ENCODE assay signal across 10 mouse cellular contexts in genomic region chr7:43563300-43563699, GRCm38 (mm10). TPM values are rescaled to one million over a fixed set of nuclear protein-coding genes. Genes with fewer than 3 reads are reported as not detected.
DNase-seq lines count a peak whose midpoint lies in the region; ATAC-seq lines count a peak whose summit lies in the region.
"Had no signal": no experiment of that assay in that cellular context is flagged by ENCODE, and none has a peak within 500 bp of the region (broad histone marks: within the 10 kb centered on the region; RNA-seq: fewer than 3 reads in every experiment).

No protein-coding gene starts in this region.

- no peak overlapping the region for H3K9ac ChIP-seq in kidney, embryonic 14.5 days (ENCODE audit: low read depth, low read length)
- no peak overlapping the region for H3K9ac ChIP-seq in embryonic facial prominence, embryonic 15.5 days
- H3K9ac ChIP-seq in intestine, embryonic 16.5 days (ENCODE audit: low read depth, low read length), result peak overlapping the region; percentile 81; the same call in 1 of the 2 replicates

- ATAC-seq in kidney, embryonic 14.5 days (ENCODE audit: low FRiP score, low TSS enrichment), result no peak
- ATAC-seq in embryonic facial prominence, embryonic 15.5 days (ENCODE audit: insufficient number of reproducible peaks, low FRiP score, low TSS enrichment, low read depth), result no peak
- no peak for ATAC-seq in intestine, embryonic 16.5 days
- peak; percentile 25; the same call in 1 of the 2 replicates for ATAC-seq in monocyte, adult 5-6 weeks (replicated peaks; ENCODE audit: insufficient number of reproducible peaks, low FRiP score, low TSS enrichment, poor library complexity, severe bottlenecking)

- no peak overlapping the region for H3K27ac ChIP-seq in kidney, embryonic 14.5 days (ENCODE audit: low read depth, low read length)
- no peak overlapping the region for H3K27ac ChIP-seq in embryonic facial prominence, embryonic 15.5 days (replicated peaks)
- no peak overlapping the region; the same call in 1 of the 2 replicates for H3K27ac ChIP-seq in intestine, embryonic 16.5 days (ENCODE audit: low read length)

- 64% methylated on average over 6 of the region's 6 CpGs for WGBS in kidney, embryonic 14.5 days
- WGBS in embryonic facial prominence, embryonic 15.5 days, result 43% methylated on average over 6 of the region's 6 CpGs
- 54% methylated on average over 6 of the region's 6 CpGs for WGBS in intestine, embryonic 16.5 days

- peaks cover 19% of the 10 kb centered on the region; the same call in 1 of the 2 replicates for H3K36me3 ChIP-seq in kidney, embryonic 14.5 days (ENCODE audit: control insufficient read depth, insufficient read depth, low read length)
- H3K36me3 ChIP-seq in embryonic facial prominence, embryonic 15.5 days, result peaks cover 26% of the 10 kb centered on the region
- no peaks in the 10 kb centered on the region for H3K36me3 ChIP-seq in intestine, embryonic 16.5 days (ENCODE audit: control insufficient read depth, insufficient read depth, low read length)

- DNase-seq in kidney, postnatal 36 days, result no peak
- no peak for DNase-seq in thymus, postnatal 25 days
- no peak for DNase-seq in urinary bladder, adult 2 months (ENCODE audit: low spot score)
- DNase-seq in gastrocnemius, postnatal 25 days, result no peak

- H3K4me2 ChIP-seq in kidney, embryonic 14.5 days (replicated peaks; ENCODE audit: low read depth, low read length), result peak overlapping the region; percentile 69
- peak overlapping the region; percentile 79 for H3K4me2 ChIP-seq in embryonic facial prominence, embryonic 15.5 days (replicated peaks)
- H3K4me2 ChIP-seq in intestine, embryonic 16.5 days (ENCODE audit: low read depth, low read length), result peak overlapping the region; percentile 71

- H3K27me3 ChIP-seq in kidney, embryonic 14.5 days (ENCODE audit: control insufficient read depth, insufficient read depth, low read length), result no peaks in the 10 kb centered on the region
- no peaks in the 10 kb centered on the region for H3K27me3 ChIP-seq in embryonic facial prominence, embryonic 15.5 days
- no peaks in the 10 kb centered on the region for H3K27me3 ChIP-seq in intestine, embryonic 16.5 days (replicated peaks; ENCODE audit: control insufficient read depth, insufficient read depth, low read length)

- H3K9me3 ChIP-seq in kidney, embryonic 14.5 days (ENCODE audit: control insufficient read depth, low read length), result no peaks in the 10 kb centered on the region
- no peaks in the 10 kb centered on the region for H3K9me3 ChIP-seq in embryonic facial prominence, embryonic 15.5 days (replicated peaks)
- no peaks in the 10 kb centered on the region for H3K9me3 ChIP-seq in intestine, embryonic 16.5 days (ENCODE audit: control insufficient read depth, low read length)

- peak overlapping the region; percentile 78; the same call in 1 of the 2 replicates for H3K4me3 ChIP-seq in kidney, embryonic 14.5 days (ENCODE audit: low read length)
- H3K4me3 ChIP-seq in embryonic facial prominence, embryonic 15.5 days (replicated peaks), result peak overlapping the region; percentile 73
- peak overlapping the region; percentile 66 for H3K4me3 ChIP-seq in intestine, embryonic 16.5 days (ENCODE audit: low read length)

- H3K4me1 ChIP-seq in kidney, embryonic 14.5 days (ENCODE audit: control insufficient read depth, insufficient read depth, low read length), result peaks cover 7% of the 10 kb centered on the region; the same call in 1 of the 2 replicates
- peaks cover 14% of the 10 kb centered on the region for H3K4me1 ChIP-seq in embryonic facial prominence, embryonic 15.5 days
- peaks cover 13% of the 10 kb centered on the region for H3K4me1 ChIP-seq in intestine, embryonic 16.5 days (ENCODE audit: control insufficient read depth, insufficient read depth, low read length)

RNA-seq across cellular contexts. Expression of gene Zfp658, which starts 1.2 kb away (rescaled TPM):
- 2.0 and 4.0 TPM in 2 replicates for polyA plus RNA-seq in kidney, embryonic 14.5 days (2014; fragmentation: Nextera tagmentation; extraction: Ambion mirVana)
- 3.8 and 4.0 TPM in 2 replicates for polyA plus RNA-seq in embryonic facial prominence, embryonic 15.5 days (2015; fragmentation: Nextera tagmentation; extraction: Ambion mirVana)
- polyA plus RNA-seq in intestine, embryonic 16.5 days (2015; fragmentation: Nextera tagmentation; extraction: Ambion mirVana), result 2.2 and 2.4 TPM in 2 replicates
- total RNA-seq in monocyte, adult 5-6 weeks (2017), result 2.2 to 8.1 TPM (median 3.0 TPM) in 3 replicates
- polyA plus RNA-seq in urinary bladder, adult 2 months (2012; rRNA removed), result 4.0 and 4.3 TPM in 2 replicates
- total RNA-seq in gastrocnemius, postnatal 25 days (2021), result under 1 TPM; 0.38 to 0.61 TPM
- polyA plus RNA-seq: erythroblast, embryonic 14.5 days had no signal

RNA-seq across cellular contexts. Expression of gene Zfp719, which starts 16.1 kb away (rescaled TPM):
- polyA plus RNA-seq in kidney, embryonic 14.5 days (2014; fragmentation: Nextera tagmentation; extraction: Ambion mirVana), result 9.9 and 14.1 TPM in 2 replicates
- 13.6 and 13.7 TPM in 2 replicates for polyA plus RNA-seq in embryonic facial prominence, embryonic 15.5 days (2015; fragmentation: Nextera tagmentation; extraction: Ambion mirVana)
- 7.5 and 8.3 TPM in 2 replicates for polyA plus RNA-seq in intestine, embryonic 16.5 days (2015; fragmentation: Nextera tagmentation; extraction: Ambion mirVana)
- 4.9 to 7.5 TPM (median 6.8 TPM) in 3 replicates for total RNA-seq in monocyte, adult 5-6 weeks (2017)
- polyA plus RNA-seq in urinary bladder, adult 2 months (2012; rRNA removed), result 6.8 and 7.1 TPM in 2 replicates
- 1 to 10 TPM; 3.5 to 3.6 TPM for total RNA-seq in gastrocnemius, postnatal 25 days (2021)
- polyA plus RNA-seq: erythroblast, embryonic 14.5 days had no signal

RNA-seq across cellular contexts. Expression of gene Cd33, which starts 19.1 kb away (rescaled TPM):
- 0.85 and 1.7 TPM in 2 replicates for polyA plus RNA-seq in kidney, embryonic 14.5 days (2014; fragmentation: Nextera tagmentation; extraction: Ambion mirVana)
- polyA plus RNA-seq in embryonic facial prominence, embryonic 15.5 days (2015; fragmentation: Nextera tagmentation; extraction: Ambion mirVana), result 1.9 and 2.8 TPM in 2 replicates
- polyA plus RNA-seq in intestine, embryonic 16.5 days (2015; fragmentation: Nextera tagmentation; extraction: Ambion mirVana), result 2.3 TPM in 2 replicates
- total RNA-seq in monocyte, adult 5-6 weeks (2017), result 2.6 to 12.3 TPM (median 6.2 TPM) in 3 replicates
- 5.9 and 7.2 TPM in 2 replicates for polyA plus RNA-seq in urinary bladder, adult 2 months (2012; rRNA removed)
- total RNA-seq in gastrocnemius, postnatal 25 days (2021), result under 1 TPM; 0.96 to 1.00 TPM
- polyA plus RNA-seq: erythroblast, embryonic 14.5 days had no signal

RNA-seq across cellular contexts. Expression of gene Zfp819, which starts 43.7 kb away (rescaled TPM):
- polyA plus RNA-seq in kidney, embryonic 14.5 days (2014; fragmentation: Nextera tagmentation; extraction: Ambion mirVana), result 0.19 and 0.23 TPM in 2 replicates
- polyA plus RNA-seq in embryonic facial prominence, embryonic 15.5 days (2015; fragmentation: Nextera tagmentation; extraction: Ambion mirVana), result 0.24 and 0.45 TPM in 2 replicates
- polyA plus RNA-seq in intestine, embryonic 16.5 days (2015; fragmentation: Nextera tagmentation; extraction: Ambion mirVana), result not detected in 2 replicates
- total RNA-seq in monocyte, adult 5-6 weeks (2017), result 0.43 TPM in 1 of 3 replicates, not detected in the others
- polyA plus RNA-seq in urinary bladder, adult 2 months (2012; rRNA removed), result 0.03 TPM in 1 of 2 replicates, not detected in the other
- not detected for total RNA-seq in gastrocnemius, postnatal 25 days (2021)

RNA-seq across cellular contexts. Expression of gene 4931406B18Rik, which starts 57.6 kb away (rescaled TPM):
- not detected in 2 replicates for polyA plus RNA-seq in kidney, embryonic 14.5 days (2014; fragmentation: Nextera tagmentation; extraction: Ambion mirVana)
- not detected in 2 replicates for polyA plus RNA-seq in embryonic facial prominence, embryonic 15.5 days (2015; fragmentation: Nextera tagmentation; extraction: Ambion mirVana)
- polyA plus RNA-seq in intestine, embryonic 16.5 days (2015; fragmentation: Nextera tagmentation; extraction: Ambion mirVana), result not detected in 2 replicates
- total RNA-seq in monocyte, adult 5-6 weeks (2017), result not detected in 3 replicates
- polyA plus RNA-seq in urinary bladder, adult 2 months (2012; rRNA removed), result not detected in 2 replicates
- not detected for total RNA-seq in gastrocnemius, postnatal 25 days (2021)
- total RNA-seq: left cerebral cortex, postnatal 25 days had no signal
- polyA plus RNA-seq: erythroblast, embryonic 14.5 days had no signal
